Mouse (Mus musculus) heart, postnatal 36 days (tissue): ENCODE results near the gene Mptx2. TPM values are rescaled to one million over a fixed set of nuclear protein-coding genes. Genes with fewer than 3 reads are reported as not detected.
A peak's percentile ranks its signal among the peaks of the same experiment; 100 is the strongest.
"Not testable (repeated sequence)": the region's sequence is repeated elsewhere in the genome, so short reads cannot be mapped to it uniquely, and the experiment has no call there.

Experiments
- DNase-seq, 2 experiments: peaks; one replicate each; pipeline ENCODE4 v3.0.0; 2021 to 2022
- intact Hi-C: fragments of 180-260 bp; cut with DNase I; formaldehyde crosslinking; loops from one replicate; pipeline ENCODE4 v1.15.1; 2025
- total RNA-seq, 2 experiments: library from RNA; stranded (reverse); gene quantifications; 2 replicates each; pipeline ENCODE4 v1.2.3; 2021

The Mptx2 gene
- total RNA-seq, result not detected

GRCm38 (mm10) chr1:173277677-173278076, at the start of gene Mptx2:
Mptx2 (minus strand) TSS chr1:173277777.
- DNase-seq, result no peak
- intact Hi-C loops, result no loop called here

- intact Hi-C loops, result no loop called here
- DNase-seq, result no peak
Observed at GRCm38 (mm10) chr1:173326552-173326951, 49.0 kb upstream of the Mptx2 start.

GRCm38 (mm10) chr1:173325395-173325794, 47.8 kb upstream of the Mptx2 start:
- intact Hi-C loops, result loop anchor here (2.0 kb wide), 1 partner anchor 51 kb away; no protein-coding TSS in a partner anchor

GRCm38 (mm10) chr1:173324961-173325360, 47.4 kb upstream of the Mptx2 start:
- no peak for DNase-seq
- intact Hi-C loops, result loop anchor here (2.0 to 5.0 kb wide), 2 partner anchors 52 to 72 kb away; no protein-coding TSS in a partner anchor

More at GRCm38 (mm10) chr1:173325395-173325794, 47.8 kb upstream of the Mptx2 start:
- DNase-seq, result no peak

GRCm38 (mm10) chr1:173323839-173324585, 46.4 kb upstream of the Mptx2 start:
- DNase-seq, result peak; percentile 18 to 29
- intact Hi-C loops, result loop anchor here (2.0 to 5.0 kb wide), 2 partner anchors 53 to 73 kb away; no protein-coding TSS in a partner anchor

- intact Hi-C loops, result loop anchor here (5.0 kb wide), 1 partner anchor 75 kb away; no protein-coding TSS in a partner anchor
- DNase-seq, result no peak
Observed at GRCm38 (mm10) chr1:173322249-173322627, 44.7 kb upstream of the Mptx2 start.

- no peak for DNase-seq
- intact Hi-C loops, result loop anchor here (5.0 kb wide), 1 partner anchor 76 kb away; no protein-coding TSS in a partner anchor
Observed at GRCm38 (mm10) chr1:173321593-173322248, 44.1 kb upstream of the Mptx2 start.

GRCm38 (mm10) chr1:173317925-173318477, 40.4 kb upstream of the Mptx2 start:
- intact Hi-C loops, result no loop called here
- no peak for DNase-seq

- intact Hi-C loops, result no loop called here
- DNase-seq, result no peak
Observed at GRCm38 (mm10) chr1:173315725-173316124, 38.1 kb upstream of the Mptx2 start.

- DNase-seq, intact Hi-C loops: not testable (repeated sequence)
Observed at GRCm38 (mm10) chr1:173313535-173314050, 36.0 kb upstream of the Mptx2 start.

- DNase-seq, intact Hi-C loops: not testable (repeated sequence)
Observed at GRCm38 (mm10) chr1:173302795-173303194, 25.2 kb upstream of the Mptx2 start.

- DNase-seq, result no peak
- intact Hi-C loops, result no loop called here
Observed at GRCm38 (mm10) chr1:173265701-173266100, 11.9 kb downstream of the Mptx2 start, which contains the start of gene Olfr418. Olfr418 (plus strand) TSS chr1:173266001.

GRCm38 (mm10) chr1:173249888-173250287, 27.7 kb downstream of the Mptx2 start:
- no peak for DNase-seq
- intact Hi-C loops, result no loop called here

GRCm38 (mm10) chr1:173237004-173237403, 40.6 kb downstream of the Mptx2 start:
- DNase-seq, intact Hi-C loops: not testable (repeated sequence)

- DNase-seq, result no peak
- intact Hi-C loops, result no loop called here
Observed at GRCm38 (mm10) chr1:173227081-173227480, 50.5 kb downstream of the Mptx2 start, which contains the start of gene Fcer1a. Fcer1a (minus strand) TSS chr1:173227214.

Other genes with a start within 250 kb of the Mptx2 start
- not detected for gene Olfr1408, start 140.4 kb downstream of the Mptx2 start, total RNA-seq
- gene Olfr1406, start 87.1 kb downstream of the Mptx2 start, total RNA-seq, result not detected
- not detected for gene Olfr218, start 80.0 kb downstream of the Mptx2 start, total RNA-seq
- not detected for gene Olfr1404, start 65.4 kb downstream of the Mptx2 start, total RNA-seq
- not detected for gene Fcer1a, start 50.6 kb downstream of the Mptx2 start, total RNA-seq
- gene Olfr418, start 11.8 kb downstream of the Mptx2 start, total RNA-seq, result not detected
- under 1 TPM; 0.38 to 0.78 TPM for gene Ackr1, start 56.0 kb upstream of the Mptx2 start, total RNA-seq
- 1 to 10 TPM; 1.2 to 1.4 TPM for gene Aim2, start 73.1 kb upstream of the Mptx2 start, total RNA-seq
- gene Cadm3, start 89.9 kb upstream of the Mptx2 start, total RNA-seq, result 1 to 10 TPM; 1.9 to 2.5 TPM
- under 1 TPM; 0.11 to 0.51 TPM for gene Ifi206, start 213.3 kb upstream of the Mptx2 start, total RNA-seq